Mouse (Mus musculus): ENCODE measurements around the gene Nupr1. TPM values are rescaled to one million over a fixed set of nuclear protein-coding genes. Genes with fewer than 3 reads are reported as not detected.

The Nupr1 gene
- polyA plus RNA-seq, 2 experiments from 2014 or later: 0.54 TPM; not detected in 1

GRCm38 (mm10) chr7:126595890-126596289, 34.8 kb downstream of the Nupr1 start:
- no peak for ATAC-seq

DNA sequence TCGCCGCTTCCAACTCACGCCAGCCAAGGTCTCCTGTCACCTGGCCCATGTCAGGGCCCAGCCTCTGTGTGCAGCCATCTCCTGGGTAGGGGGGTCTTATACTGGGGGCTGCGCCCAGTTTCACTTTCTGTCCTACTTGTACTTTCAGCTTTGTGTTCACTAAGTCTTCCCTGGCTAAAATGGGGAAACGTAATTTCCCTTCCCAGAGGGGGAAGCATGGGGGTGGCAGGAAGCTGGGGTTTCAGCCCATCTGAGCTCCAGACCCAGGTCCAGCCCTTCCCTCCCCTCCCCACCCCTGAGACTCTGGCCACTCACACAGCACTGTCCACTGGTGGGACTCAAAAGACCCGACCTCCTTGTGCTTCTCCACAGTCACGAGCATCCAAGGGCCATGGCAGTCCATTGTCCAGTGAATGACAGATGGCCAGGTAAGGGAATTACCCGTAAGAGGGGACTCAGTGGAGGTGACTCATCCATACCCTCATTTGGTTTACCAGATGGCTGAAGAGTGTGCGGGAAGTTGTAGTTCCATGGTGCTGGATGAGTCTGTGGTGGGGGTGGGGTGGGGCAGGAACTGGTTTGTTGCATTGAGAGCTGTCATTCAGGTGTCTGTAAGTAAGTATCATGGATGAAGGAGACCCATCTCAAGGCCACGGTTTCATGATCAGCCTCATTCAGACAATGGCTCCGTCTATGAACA, 35.6 kb downstream of the Nupr1 start, which contains the start of gene Il27:
Gene Il27 (minus strand): TSS at position 80 of the 700 bp plus-strand sequence.
- ATAC-seq: no peak

GRCm38 (mm10) chr7:126587779-126588178, 42.9 kb downstream of the Nupr1 start:
- no peak for ATAC-seq

- no peak for ATAC-seq
Measured at GRCm38 (mm10) chr7:126586839-126587238, 43.8 kb downstream of the Nupr1 start.

- ATAC-seq: no peak
Measured at GRCm38 (mm10) chr7:126585717-126586116, 44.9 kb downstream of the Nupr1 start, which contains the start of gene Cln3. Cln3 (minus strand) TSS chr7:126585817.

- peak; percentile 48 for ATAC-seq
Measured at GRCm38 (mm10) chr7:126584506-126584977, 46.1 kb downstream of the Nupr1 start, which contains the start of gene Apobr. Apobr (plus strand) TSS chr7:126584942.

DNA sequence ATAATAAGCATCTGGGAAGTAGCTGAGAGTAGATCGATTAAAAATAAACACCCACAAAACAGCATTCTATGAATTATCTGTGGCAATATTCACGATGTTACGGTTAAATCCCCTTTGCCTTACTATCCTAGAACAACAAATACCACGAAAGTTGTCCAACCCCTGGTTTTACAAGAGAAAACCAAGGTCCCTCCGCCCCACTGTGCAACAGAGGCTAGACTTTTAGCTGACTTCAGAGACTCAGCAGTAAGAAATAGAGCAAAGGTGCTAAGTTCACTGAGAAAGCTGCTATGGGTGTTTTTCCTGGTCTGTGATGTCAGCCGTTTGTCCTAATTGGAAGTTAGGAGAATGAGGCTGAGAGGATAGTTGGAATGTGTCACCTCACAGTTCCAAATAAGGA, 46.9 kb downstream of the Nupr1 start:
- ATAC-seq: no peak

DNA sequence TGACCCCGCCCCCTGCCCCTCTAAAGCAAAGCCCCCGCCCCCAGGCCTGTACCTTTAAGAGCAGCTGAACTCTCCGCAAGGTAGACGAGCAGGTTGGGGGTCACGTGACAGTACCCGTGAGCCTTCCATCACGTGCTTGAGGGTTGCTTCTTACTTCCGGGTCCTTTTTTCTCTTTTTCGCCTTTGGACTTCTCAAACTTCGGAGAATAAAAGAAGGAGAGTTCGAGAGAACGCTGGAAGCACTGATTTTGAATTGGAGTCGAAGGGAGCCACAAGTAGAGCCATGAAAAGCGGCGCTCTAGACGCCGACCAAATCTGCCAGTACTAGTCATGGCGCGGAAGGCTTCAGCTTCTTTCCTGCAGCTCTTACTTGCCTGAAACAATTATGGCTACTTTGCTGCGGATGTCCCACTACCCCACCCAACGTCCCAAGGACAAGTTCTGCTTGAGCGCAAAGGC, 47.4 kb downstream of the Nupr1 start:
- ATAC-seq: peak; percentile 85

DNA sequence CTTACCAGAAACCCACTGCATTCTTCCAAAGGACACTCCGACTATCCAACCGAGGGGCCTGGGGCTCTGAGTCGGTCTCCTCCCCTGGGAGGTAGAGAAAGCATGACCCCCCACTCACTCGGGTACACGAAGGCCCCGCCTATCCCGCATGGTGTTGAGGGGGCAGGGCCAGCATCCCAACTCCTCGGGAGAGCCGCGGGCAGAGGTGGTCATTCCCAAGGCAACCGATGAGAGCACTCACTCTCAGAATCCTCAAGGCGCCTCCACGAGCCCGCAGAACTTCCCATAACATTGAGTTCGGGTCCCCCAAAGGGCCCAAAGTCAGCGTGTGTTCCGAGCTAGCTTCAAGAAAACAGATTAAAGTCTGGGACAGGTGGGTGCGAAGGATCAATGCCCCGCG, 47.9 kb downstream of the Nupr1 start:
- ATAC-seq: no peak

GRCm38 (mm10) chr7:126581661-126582060, 49.0 kb downstream of the Nupr1 start:
- ATAC-seq: no peak

DNA sequence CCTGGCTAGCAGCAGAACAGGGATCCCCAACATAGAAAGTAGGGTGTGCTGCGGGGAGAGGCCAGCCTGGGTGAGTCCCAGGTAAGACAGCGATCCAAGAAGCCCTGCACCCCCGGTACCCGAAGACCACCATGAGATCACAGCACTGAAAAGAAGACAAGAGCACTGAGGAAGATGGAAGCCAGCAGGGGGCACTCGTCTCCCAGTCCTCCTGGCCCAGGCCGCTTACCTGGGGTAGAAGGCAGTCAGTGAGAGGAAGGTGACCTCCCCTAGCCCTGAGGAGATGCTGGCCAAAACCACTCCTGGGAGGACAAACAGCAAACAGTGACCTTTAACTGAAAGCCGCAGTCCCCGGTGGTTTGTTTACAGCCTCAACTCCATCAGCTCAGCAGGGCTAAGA, 51.5 kb downstream of the Nupr1 start:
- no peak for ATAC-seq

DNA sequence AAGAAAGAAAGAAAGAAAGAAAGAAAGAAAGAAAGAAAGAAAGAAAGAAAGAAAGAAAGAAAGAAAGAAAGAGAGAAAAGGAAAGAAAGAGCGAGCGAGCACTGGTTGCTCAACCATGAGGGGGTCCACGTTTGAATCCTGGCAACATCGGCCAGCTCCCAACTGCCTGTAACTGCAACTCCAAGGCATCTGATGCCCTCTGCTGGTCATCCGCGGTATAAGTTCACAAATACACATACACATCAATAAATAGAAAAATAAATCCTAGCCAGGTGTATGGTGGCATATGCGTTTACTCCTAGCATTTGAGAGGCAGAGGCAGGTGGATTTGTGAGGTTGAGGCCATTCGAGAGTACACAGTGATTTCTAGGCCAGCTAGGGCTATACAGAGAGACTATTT, 53.7 kb downstream of the Nupr1 start:
- no peak for ATAC-seq

Other genes with a start within 250 kb of the Nupr1 start
- gene Nfatc2ip, start 234.1 kb downstream of the Nupr1 start, polyA plus RNA-seq (2017; shearing (Covaris generic)): 1 to 10 TPM; 2.1 to 3.4 TPM
- gene Cd19, start 216.0 kb downstream of the Nupr1 start, polyA plus RNA-seq (2017; shearing (Covaris generic)): 10 to 100 TPM in 1 of 2 experiments, not detected in 1; 10.8 TPM
- 10 to 100 TPM; 35.4 to 48.2 TPM for gene Rabep2, start 202.1 kb downstream of the Nupr1 start, polyA plus RNA-seq (2017; shearing (Covaris generic))
- gene Atp2a1, start 167.8 kb downstream of the Nupr1 start, polyA plus RNA-seq (2017; shearing (Covaris generic)): under 1 TPM in 1 of 2 experiments, not detected in 1; 0.18 TPM
- 10 to 100 TPM; 14.5 to 15.9 TPM for gene Sh2b1, start 155.4 kb downstream of the Nupr1 start, polyA plus RNA-seq (2017; shearing (Covaris generic))
- gene Tufm, start 143.5 kb downstream of the Nupr1 start, polyA plus RNA-seq (2017; shearing (Covaris generic)): 10 to 100 TPM; 71.2 to 78.9 TPM
- 10 to 100 TPM; 14.7 to 18.8 TPM for gene Atxn2l, start 127.4 kb downstream of the Nupr1 start, polyA plus RNA-seq (2017; shearing (Covaris generic))
- gene Eif3c, start 64.5 kb downstream of the Nupr1 start, polyA plus RNA-seq (2017; shearing (Covaris generic)): 100 to 1,000 TPM; 207 to 260 TPM
- under 1 TPM; 0.80 to 0.98 TPM for gene Apobr, start 45.9 kb downstream of the Nupr1 start, polyA plus RNA-seq (2017; shearing (Covaris generic))
- gene Cln3, start 45.0 kb downstream of the Nupr1 start, polyA plus RNA-seq (2017; shearing (Covaris generic)): 10 to 100 TPM; 42.7 to 46.2 TPM
- gene Il27, start 35.9 kb downstream of the Nupr1 start, polyA plus RNA-seq (2017; shearing (Covaris generic)): not detected
- 100 to 1,000 TPM in 1 of 2 experiments, 10 to 100 TPM in 1; 73.9 to 103 TPM for gene Sgf29, start 18.4 kb upstream of the Nupr1 start, polyA plus RNA-seq (2017; shearing (Covaris generic))
- under 1 TPM in 1 of 2 experiments, not detected in 1; 0.42 TPM for gene Sult1a1, start 45.6 kb upstream of the Nupr1 start, polyA plus RNA-seq (2017; shearing (Covaris generic))
- 100 to 1,000 TPM in 1 of 2 experiments, 10 to 100 TPM in 1; 90.0 to 201 TPM for gene Bola2, start 64.5 kb upstream of the Nupr1 start, polyA plus RNA-seq (2017; shearing (Covaris generic))
- gene Slx1b, start 64.9 kb upstream of the Nupr1 start, polyA plus RNA-seq (2017; shearing (Covaris generic)): 10 to 100 TPM in 1 of 2 experiments, 1 to 10 TPM in 1; 9.7 to 10.0 TPM
- gene Coro1a, start 76.9 kb upstream of the Nupr1 start, polyA plus RNA-seq (2017; shearing (Covaris generic)): 1,000 to 10,000 TPM; 2,153 to 2,681 TPM
- 10 to 100 TPM; 12.7 to 22.3 TPM for gene Mapk3, start 128.7 kb upstream of the Nupr1 start, polyA plus RNA-seq (2017; shearing (Covaris generic))
- gene Gdpd3, start 135.5 kb upstream of the Nupr1 start, polyA plus RNA-seq (2017; shearing (Covaris generic)): 100 to 1,000 TPM; 144 to 253 TPM
- gene Ypel3, start 146.1 kb upstream of the Nupr1 start, polyA plus RNA-seq (2017; shearing (Covaris generic)): 100 to 1,000 TPM; 101 to 105 TPM
- 1 to 10 TPM; 2.7 to 2.8 TPM for gene Tbx6, start 150.6 kb upstream of the Nupr1 start, polyA plus RNA-seq (2017; shearing (Covaris generic))
- gene Ppp4c, start 161.6 kb upstream of the Nupr1 start, polyA plus RNA-seq (2017; shearing (Covaris generic)): 100 to 1,000 TPM; 133 to 149 TPM
- not detected for gene Fam57b, start 166.8 kb upstream of the Nupr1 start, polyA plus RNA-seq (2017; shearing (Covaris generic))
- not detected for gene 4930451I11Rik, start 200.8 kb upstream of the Nupr1 start, polyA plus RNA-seq (2017; shearing (Covaris generic))
- gene Doc2a, start 216.6 kb upstream of the Nupr1 start, polyA plus RNA-seq (2017; shearing (Covaris generic)): not detected
- gene Hirip3, start 231.1 kb upstream of the Nupr1 start, polyA plus RNA-seq (2017; shearing (Covaris generic)): 10 to 100 TPM; 10.5 to 18.4 TPM
- 10 to 100 TPM; 54.8 to 82.2 TPM for gene Ino80e, start 231.5 kb upstream of the Nupr1 start, polyA plus RNA-seq (2017; shearing (Covaris generic))